Mouse (Mus musculus) urinary bladder, postnatal 0 days (tissue): Measurements from ENCODE around the gene Rad51. TPM values are rescaled to one million over a fixed set of nuclear protein-coding genes. Genes with fewer than 3 reads are reported as not detected.

ENCODE experiments used
- polyA plus RNA-seq: library from polyadenylated mRNA; unstranded; fragments of >200 nt; fragmentation: Nextera tagmentation; extraction: Ambion mirVana; gene quantifications from 2 replicates; pipeline ENCODE4 v1.2.1, GENCODE M21; 2015

The Rad51 gene
- polyA plus RNA-seq, result 10.8 and 15.5 TPM in 2 replicates

DNA sequence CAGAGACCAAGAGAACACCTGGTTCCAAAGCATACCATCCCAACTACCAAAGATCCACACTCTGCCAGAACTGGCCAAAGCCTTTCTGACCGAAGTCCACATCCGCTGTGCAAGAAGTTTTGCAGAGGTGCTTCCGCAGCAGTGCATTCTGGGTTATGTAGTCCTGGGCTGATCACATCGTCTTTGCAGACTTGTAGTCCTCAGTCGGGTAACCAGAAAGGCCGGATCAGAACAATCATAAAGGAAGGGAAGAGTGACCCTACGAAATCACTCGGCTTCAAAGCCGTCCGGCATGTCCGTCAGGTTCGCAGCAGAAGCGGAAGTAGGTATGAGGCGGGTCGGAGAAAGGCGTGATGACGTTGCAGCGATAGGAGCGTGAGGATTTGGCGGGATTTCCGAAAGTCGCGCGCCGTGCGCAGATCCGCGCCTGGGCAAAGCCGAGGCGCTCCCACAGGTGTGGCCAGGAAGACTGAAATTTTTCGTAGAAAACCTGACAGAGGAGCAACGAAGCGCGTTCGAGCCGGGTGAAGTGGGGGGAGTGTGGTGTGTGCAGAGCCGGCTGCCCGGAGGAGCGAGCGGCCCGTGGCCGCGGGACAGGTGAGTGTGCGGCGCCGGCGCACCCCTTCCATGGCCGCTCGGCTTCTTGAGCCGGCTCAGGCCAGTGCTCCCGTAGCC lies at the start of gene Rad51:
TSS of gene Rad51 (plus strand) at position 356 of the 675 bp plus-strand sequence.

DNA sequence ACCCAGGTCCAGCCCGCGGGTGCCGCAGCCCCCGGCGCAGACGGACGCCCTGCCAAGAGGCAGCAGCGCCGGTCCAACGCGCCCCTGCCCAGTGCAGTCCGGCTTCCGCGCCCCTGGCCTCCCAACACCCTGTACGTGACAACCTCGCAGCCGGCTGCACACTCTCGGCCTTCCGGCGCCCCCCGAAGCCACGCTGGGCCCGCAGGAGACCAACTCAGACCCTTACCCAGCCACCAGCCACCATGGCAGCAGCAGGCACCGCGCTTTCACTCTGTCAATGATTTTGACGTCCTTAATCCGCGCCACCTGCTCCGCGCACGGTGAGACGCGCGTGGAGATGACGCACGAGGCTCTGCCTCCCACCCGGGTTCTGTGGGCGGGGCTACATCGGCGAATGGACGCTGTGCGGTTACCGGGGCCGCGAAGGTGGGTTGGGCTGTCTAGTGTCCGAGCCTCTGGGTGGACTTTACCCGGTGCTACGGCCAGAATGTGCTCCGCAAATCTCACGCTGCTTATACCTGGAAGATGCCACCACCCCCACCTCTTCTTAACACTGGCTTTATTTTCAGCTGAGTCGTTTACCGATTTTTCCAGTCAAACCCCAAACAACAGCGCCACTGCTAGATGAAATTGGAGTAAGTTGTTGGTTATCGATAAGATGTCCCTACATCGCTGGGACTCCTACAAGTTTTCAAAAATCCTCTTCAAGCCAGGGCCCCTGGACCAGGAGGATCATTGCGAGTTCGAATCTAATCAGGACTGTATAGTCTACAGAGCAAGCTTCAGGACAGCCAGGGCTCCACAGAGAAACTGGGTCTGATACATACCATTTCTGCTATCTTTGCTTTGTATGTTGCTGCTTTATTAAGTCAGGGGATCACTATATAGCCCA lies 44.3 kb downstream of the Rad51 start, which contains the start of gene Rmdn3:
TSS of gene Rmdn3 (minus strand) at position 354 of the 892 bp plus-strand sequence.

DNA sequence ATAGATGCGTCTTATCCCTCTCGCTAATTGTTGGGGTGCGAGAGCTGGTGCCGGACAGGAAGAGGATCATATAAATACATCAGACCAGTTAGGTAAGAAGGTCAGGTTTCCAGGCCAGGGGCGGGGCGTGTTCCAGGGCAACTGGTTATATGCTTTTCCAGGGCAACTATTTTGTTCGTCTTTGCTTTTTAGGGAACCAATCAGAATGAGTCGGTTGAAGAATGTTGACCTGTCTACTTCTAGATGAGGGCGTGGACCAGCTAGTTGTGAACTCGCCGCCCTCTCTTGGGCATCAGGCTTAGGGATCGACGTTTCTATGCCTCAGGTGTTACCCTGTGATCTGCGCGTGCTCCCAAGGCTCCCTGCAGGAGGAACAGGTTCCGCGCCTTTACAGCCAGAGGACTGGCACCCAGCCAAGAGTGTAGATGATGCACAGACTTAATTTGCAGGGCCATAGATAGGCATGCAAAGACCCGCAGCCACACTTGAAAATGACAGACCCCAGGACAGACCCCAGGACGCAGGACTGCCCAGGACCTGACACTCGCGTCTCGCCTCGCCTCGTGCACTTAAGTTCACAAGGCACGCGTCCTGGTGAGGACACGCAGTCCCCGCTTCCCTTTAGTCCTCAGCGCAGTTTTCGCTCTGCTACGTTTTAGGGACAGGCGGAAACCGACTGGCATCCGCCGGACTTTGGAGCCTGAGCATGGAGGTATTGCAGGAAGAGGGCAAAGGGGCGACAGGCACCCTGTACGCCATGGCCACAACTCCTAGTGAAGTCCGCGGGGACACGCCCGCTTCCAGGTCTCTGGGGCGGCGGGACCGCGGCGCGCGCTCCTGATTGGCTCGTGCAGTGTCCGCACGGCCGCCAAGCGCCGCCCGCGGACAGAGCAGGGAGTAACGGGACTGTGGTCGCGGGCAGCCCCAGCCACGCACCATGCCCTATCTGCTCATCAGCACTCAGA lies 54.6 kb downstream of the Rad51 start, which contains the start of gene Gchfr:
TSS of gene Gchfr (plus strand) at position 873 of the 965 bp plus-strand sequence.

GRCm38 (mm10) chr2:119173991-119174651 lies 61.5 kb downstream of the Rad51 start, which contains the start of gene Gm14137:
Gene Gm14137, plus strand, starts transcription at chr2:119174509.

Other genes starting within 250 kb of the Rad51 start
- gene Bahd1, start 212.4 kb upstream of the Rad51 start, polyA plus RNA-seq, result 1.6 and 2.3 TPM in 2 replicates
- gene Chst14, start 186.3 kb upstream of the Rad51 start, polyA plus RNA-seq, result 18.4 and 20.0 TPM in 2 replicates
- gene Ccdc32, start 83.4 kb upstream of the Rad51 start, polyA plus RNA-seq, result 17.5 and 17.8 TPM in 2 replicates
- gene Rpusd2, start 78.0 kb upstream of the Rad51 start, polyA plus RNA-seq, result 1.2 and 1.4 TPM in 2 replicates
- gene Knl1, start 65.7 kb upstream of the Rad51 start, polyA plus RNA-seq, result 9.1 and 14.7 TPM in 2 replicates
- 30.9 and 32.2 TPM in 2 replicates for gene Rmdn3, start 44.2 kb downstream of the Rad51 start, polyA plus RNA-seq
- gene Gchfr, start 55.0 kb downstream of the Rad51 start, polyA plus RNA-seq, result 1.2 and 3.8 TPM in 2 replicates
- gene Gm14137, start 61.7 kb downstream of the Rad51 start, polyA plus RNA-seq, result 0.10 and 0.13 TPM in 2 replicates
- gene Zfyve19, start 95.8 kb downstream of the Rad51 start, polyA plus RNA-seq, result 28.7 and 29.3 TPM in 2 replicates
- gene Dnajc17, start 96.0 kb downstream of the Rad51 start, polyA plus RNA-seq, result 11.2 and 12.2 TPM in 2 replicates
- 0.66 and 1.1 TPM in 2 replicates for gene Ppp1r14d, start 117.1 kb downstream of the Rad51 start, polyA plus RNA-seq
- 81.7 and 90.6 TPM in 2 replicates for gene Spint1, start 124.6 kb downstream of the Rad51 start, polyA plus RNA-seq
- 51.8 and 56.0 TPM in 2 replicates for gene Rhov, start 158.5 kb downstream of the Rad51 start, polyA plus RNA-seq
- gene Vps18, start 175.9 kb downstream of the Rad51 start, polyA plus RNA-seq, result 11.2 and 11.6 TPM in 2 replicates
- gene Dll4, start 213.0 kb downstream of the Rad51 start, polyA plus RNA-seq, result 3.5 TPM in 2 replicates
- gene Chac1, start 238.4 kb downstream of the Rad51 start, polyA plus RNA-seq, result 1.3 and 7.4 TPM in 2 replicates